Mouse (Mus musculus) heart, postnatal 0 days (tissue): ENCODE results near the gene Pum3. TPM values are rescaled to one million over a fixed set of nuclear protein-coding genes. Genes with fewer than 3 reads are reported as not detected.
A peak's percentile ranks its signal among the peaks of the same experiment; 100 is the strongest.

Experiments
- ATAC-seq: fragments of 200-750 bp; cut with Nextera tagmentation; 2 replicates; pipeline ENCODE4 v1.8.0; 2017; ENCODE audit warnings: low read depth, moderate number of reproducible peaks, moderate library complexity; ENCODE audit not compliant: insufficient read depth
- DNase-seq: peaks from one replicate; pipeline ENCODE4 v3.0.0-alpha.2; 2016; ENCODE audit warnings: low spot score
- H3K27ac ChIP-seq: fragments of 300-500 bp; sonication (generic); 2 replicates; pipeline ENCODE4 v1.5.1; 2014; ENCODE audit warnings: low read depth, mild to moderate bottlenecking
- H3K27me3 ChIP-seq: fragments of 300-500 bp; sonication (generic); 2 replicates; pipeline ENCODE4 v1.6.1; 2014; ENCODE audit warnings: low read length, mixed read lengths; ENCODE audit not compliant: control insufficient read depth, insufficient read depth
- H3K36me3 ChIP-seq: fragments of 300-500 bp; sonication (generic); replicated peaks from 2 replicates; pipeline ENCODE4 v1.6.1; 2014; ENCODE audit warnings: low read length, mixed read lengths; ENCODE audit not compliant: control insufficient read depth, insufficient read depth
- H3K4me1 ChIP-seq: fragments of 300-500 bp; sonication (generic); 2 replicates; pipeline ENCODE4 v1.6.1; 2014; ENCODE audit warnings: antibody characterized with exemption; ENCODE audit not compliant: control insufficient read depth, insufficient read depth
- H3K4me2 ChIP-seq: fragments of 300-500 bp; sonication (generic); 2 replicates; pipeline ENCODE4 v1.6.1; 2014; ENCODE audit warnings: low read depth, mild to moderate bottlenecking, low read length, moderate library complexity
- H3K4me3 ChIP-seq: fragments of 300-500 bp; sonication (generic); 2 replicates; pipeline ENCODE4 v1.5.1; 2014; ENCODE audit warnings: low read depth, low read length
- H3K9ac ChIP-seq: fragments of 300-500 bp; sonication (generic); replicated peaks from 2 replicates; pipeline ENCODE4 v1.6.1; 2014; ENCODE audit warnings: low read depth, low read length, mixed read lengths
- H3K9me3 ChIP-seq: fragments of 300-500 bp; sonication (generic); replicated peaks from 2 replicates; pipeline ENCODE4 v1.6.1; 2016; ENCODE audit warnings: low read length; ENCODE audit not compliant: control insufficient read depth
- CTCF ChIP-seq: IDR thresholded peaks from 2 replicates; pipeline ENCODE4 v1.5.1; 2016; ENCODE audit warnings: antibody characterized with exemption, control low read depth, low read depth
- EP300 ChIP-seq: IDR thresholded peaks from 2 replicates; pipeline ENCODE4 v1.6.1; 2016; ENCODE audit warnings: antibody characterized with exemption, low read depth
- WGBS: fragments of 180-500 bp; shearing (Covaris S2); extraction: QIAGEN DNeasy Blood & Tissue Kit; methylation state at CpG from one replicate; pipeline ENCODE4 v1.1.7; 2014; 5-methylcytosine and 5-hydroxymethylcytosine counted together
- polyA plus RNA-seq: library from polyadenylated mRNA; unstranded; fragments of >200 nt; fragmentation: Nextera tagmentation; extraction: Ambion mirVana; gene quantifications from 2 replicates; pipeline ENCODE4 v1.2.1, GENCODE M21; 2015
- total RNA-seq: library from RNA; depleted of rRNA; stranded (reverse); fragments of >200 nt; gene quantifications from 2 replicates; pipeline ENCODE4 v1.2.3, GENCODE M21; 2014; ENCODE audit warnings: low replicate concordance; rRNA removed

The Pum3 gene
- total and polyA plus RNA-seq, 2 experiments from 2014 or later, result 5.0 to 34.9 TPM

DNA sequence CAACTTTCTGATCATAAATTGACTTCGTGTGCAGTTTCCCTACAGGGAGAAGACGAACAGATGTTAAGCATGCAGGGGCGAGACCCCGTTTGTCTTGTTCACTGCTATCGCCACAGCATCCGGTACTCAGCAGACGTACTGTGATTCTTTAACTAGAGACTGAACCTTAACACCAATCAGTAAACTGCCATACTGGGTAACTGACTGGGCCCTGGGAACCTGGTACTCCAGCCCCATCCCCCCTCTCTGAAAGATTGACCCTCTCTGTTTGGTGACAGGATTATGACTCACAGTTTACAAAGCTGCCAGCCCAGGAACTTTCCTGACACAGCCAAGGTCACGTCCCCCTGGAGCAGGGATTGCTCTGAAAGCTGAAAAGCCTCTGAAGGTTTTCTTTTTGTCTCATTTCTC is 65.1 kb downstream of the Pum3 start:
- Histone ChIP-seq H3K4me2 (peak overlapping the region; percentile 55), H3K9ac (no peak overlapping the region), H3K27me3 (no peaks in the 10 kb centered on the region), H3K36me3 (no peaks in the 10 kb centered on the region), H3K9me3 (0 out of 2 replicates have a peak, but pooled peaks cover 4% of the 10 kb centered on the region), H3K4me1 (no peaks in the 10 kb centered on the region), H3K27ac (peak overlapping the region; percentile 46; the same call in 1 of the 2 replicates), H3K4me3 (peak overlapping the region; percentile 31)
- TF ChIP-seq CTCF, result no peak
- TF ChIP-seq EP300, result no peak
- DNase-seq, result peak; percentile 59
- peak; percentile 71 for ATAC-seq
- WGBS, result 13% methylated on average over 8 of the region's 8 CpGs

DNA sequence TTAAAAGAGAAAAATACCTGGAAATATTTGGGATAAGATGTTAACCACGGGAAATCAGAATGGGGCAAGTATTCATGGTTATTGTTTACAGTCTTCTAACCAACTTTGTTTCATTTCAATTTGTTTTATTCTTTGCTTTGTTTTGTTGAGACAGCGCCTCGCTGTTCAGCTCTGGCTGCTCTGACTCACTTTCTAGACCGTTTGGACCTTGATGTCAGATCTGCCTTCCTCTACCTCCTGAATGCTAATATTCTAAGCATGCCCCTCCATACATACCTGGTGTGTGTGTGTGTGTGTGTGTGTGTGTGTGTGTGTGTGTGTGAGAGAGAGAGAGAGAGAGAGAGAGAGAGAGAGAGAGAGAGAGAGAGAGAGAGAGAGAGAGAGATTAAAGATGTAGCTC is 65.7 kb downstream of the Pum3 start:
- H3K9ac ChIP-seq, result no peak overlapping the region
- 0 out of 2 replicates have a peak, but pooled peaks cover 4% of the 10 kb centered on the region for H3K9me3 ChIP-seq
- TF ChIP-seq EP300 (no peak), CTCF (no peak)
- H3K4me2 ChIP-seq, result peak overlapping the region; percentile 55
- H3K27ac ChIP-seq, result no peak overlapping the region
- DNase-seq (no peak), ATAC-seq (no peak)
- no peaks in the 10 kb centered on the region for H3K4me1 ChIP-seq
- no peaks in the 10 kb centered on the region for H3K36me3 ChIP-seq
- H3K4me3 ChIP-seq, result 0 out of 2 replicates have a peak overlapping the region, but pooled peaks have one; percentile 31
- no peaks in the 10 kb centered on the region for H3K27me3 ChIP-seq
- WGBS, result 62% methylated on average over 4 of the region's 4 CpGs

DNA sequence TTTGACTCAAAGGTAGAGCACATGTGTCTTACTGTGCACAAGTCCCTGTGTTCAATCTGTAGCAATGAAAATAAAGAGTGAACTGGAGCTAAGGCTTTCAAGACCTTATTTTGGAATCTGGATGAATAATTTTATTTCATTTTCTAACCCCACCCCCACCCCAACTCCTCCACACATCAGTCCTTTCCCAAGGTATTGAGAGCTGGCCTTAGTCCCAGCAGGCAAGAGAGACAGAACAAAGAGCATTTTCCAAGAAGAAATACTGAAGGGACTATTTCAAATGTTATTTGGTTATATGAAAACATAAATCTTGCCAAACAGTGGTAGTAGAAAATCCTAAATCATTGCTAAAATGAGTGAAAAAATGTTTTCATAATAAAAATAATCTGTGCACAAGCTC is 69.2 kb downstream of the Pum3 start:
- H3K27ac ChIP-seq, result no peak overlapping the region
- H3K4me2 ChIP-seq, result no peak overlapping the region
- H3K9ac ChIP-seq, result no peak overlapping the region
- no peaks in the 10 kb centered on the region for H3K27me3 ChIP-seq
- H3K36me3 ChIP-seq, result no peaks in the 10 kb centered on the region
- 0 out of 2 replicates have a peak, but pooled peaks cover 4% of the 10 kb centered on the region for H3K9me3 ChIP-seq
- no peak for DNase-seq
- no peak for TF ChIP-seq CTCF
- TF ChIP-seq EP300, result no peak
- H3K4me3 ChIP-seq, result no peak overlapping the region
- no peaks in the 10 kb centered on the region for H3K4me1 ChIP-seq
- ATAC-seq, result no peak

GRCm38 (mm10) chr19:27351700-27352099 is 77.9 kb downstream of the Pum3 start:
- Histone ChIP-seq H3K36me3 (no peaks in the 10 kb centered on the region), H3K27me3 (no peaks in the 10 kb centered on the region), H3K4me1 (no peaks in the 10 kb centered on the region), H3K9me3 (no peaks in the 10 kb centered on the region), H3K4me2 (no peak overlapping the region), H3K9ac (no peak overlapping the region), H3K27ac (no peak overlapping the region), H3K4me3 (no peak overlapping the region)
- DNase-seq (no peak), ATAC-seq (no peak)
- 57% methylated on average over 6 of the region's 6 CpGs for WGBS
- no peak for TF ChIP-seq EP300
- no peak for TF ChIP-seq CTCF

DNA sequence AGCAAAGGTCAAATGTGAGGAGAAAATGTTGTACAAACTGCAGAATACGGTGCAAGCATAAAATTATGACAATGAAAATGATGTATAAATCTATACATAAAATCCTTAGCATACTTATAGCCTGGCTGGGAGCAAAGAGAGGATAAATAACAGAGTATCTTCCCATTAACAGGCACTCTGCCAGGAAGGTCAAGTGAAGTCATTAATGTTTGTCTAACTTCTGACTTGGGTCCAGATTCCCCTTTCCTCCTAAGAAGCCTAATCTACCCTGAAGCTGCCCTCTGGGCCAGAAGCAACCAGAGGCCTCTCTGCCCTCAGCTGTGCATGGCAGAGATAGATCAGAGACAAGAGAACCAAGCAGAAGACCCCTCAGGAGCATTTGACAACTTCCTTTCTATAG is 83.1 kb downstream of the Pum3 start:
- TF ChIP-seq CTCF (no peak), EP300 (no peak)
- DNase-seq (no peak), ATAC-seq (no peak)
- Histone ChIP-seq H3K27ac (no peak overlapping the region), H3K36me3 (no peaks in the 10 kb centered on the region), H3K9ac (no peak overlapping the region), H3K4me2 (no peak overlapping the region), H3K4me1 (no peaks in the 10 kb centered on the region), H3K4me3 (no peak overlapping the region), H3K27me3 (no peaks in the 10 kb centered on the region), H3K9me3 (no peaks in the 10 kb centered on the region)
- 90% methylated on average over 1 of the region's 1 CpGs for WGBS

Other genes with a start within 250 kb of the Pum3 start
- gene Vldlr, start 213.3 kb downstream of the Pum3 start, total RNA-seq, result 104 and 107 TPM in 2 replicates
- 38.6 and 40.0 TPM in 2 replicates for gene Vldlr, start 213.3 kb downstream of the Pum3 start, polyA plus RNA-seq
- not detected in 2 replicates for gene Kcnv2, start 107.2 kb downstream of the Pum3 start, total RNA-seq
- gene Kcnv2, start 107.2 kb downstream of the Pum3 start, polyA plus RNA-seq, result 0.03 and 0.04 TPM in 2 replicates